Mouse (Mus musculus) liver, postnatal 0 days (tissue): ENCODE measurements around the gene Slc7a1.

ENCODE experiments used
- CTCF ChIP-seq: sonication (generic); IDR thresholded peaks from 2 replicates; pipeline ENCODE4 v1.5.1; 2016; ENCODE audit warnings: antibody characterized with exemption, low read depth
- EP300 ChIP-seq: IDR thresholded peaks from 2 replicates; pipeline ENCODE4 v1.6.1; 2016; ENCODE audit warnings: antibody characterized with exemption, low read depth, mild to moderate bottlenecking

DNA sequence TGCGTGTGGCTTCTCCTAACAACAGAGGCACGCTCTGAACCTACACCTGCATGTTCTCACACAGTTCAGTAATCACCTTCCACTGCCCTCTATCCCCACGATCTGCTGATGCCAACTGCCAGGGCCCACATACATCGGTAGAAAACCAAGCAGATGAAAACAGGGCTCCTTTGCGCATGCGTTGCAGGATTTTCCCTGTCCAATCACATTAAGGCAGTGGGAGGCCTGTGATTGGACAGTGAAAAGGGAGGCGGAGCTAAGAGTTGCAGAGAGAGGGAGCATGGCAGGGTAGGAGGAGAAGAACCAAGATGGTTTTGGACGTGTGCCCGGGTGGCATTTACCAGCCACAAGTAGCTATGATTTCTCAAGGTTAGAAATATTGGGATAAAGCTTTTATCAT is 28.3 kb downstream of the Slc7a1 start:
- TF ChIP-seq CTCF (no peak), EP300 (no peak)
